Mouse (Mus musculus) myocyte (in vitro differentiated cells): Measurements from ENCODE around the gene Amer1.

Experiments
- E2F4 ChIP-seq: IDR thresholded peaks from one replicate; pipeline ENCODE4 v1.6.1; 2011; ENCODE audit warnings: mild to moderate bottlenecking, control low read depth, moderate library complexity; ENCODE audit not compliant: insufficient read depth
- POLR2A ChIP-seq: IDR thresholded peaks from one replicate; pipeline ENCODE4 v1.6.1; 2011; ENCODE audit warnings: low read depth, mild to moderate bottlenecking, control low read depth, moderate library complexity; ENCODE audit not compliant: insufficient read length
- POLR2AphosphoS2 ChIP-seq: IDR thresholded peaks from one replicate; pipeline ENCODE4 v1.6.1; 2011; ENCODE audit warnings: low read depth, control low read depth; ENCODE audit not compliant: insufficient read length

DNA sequence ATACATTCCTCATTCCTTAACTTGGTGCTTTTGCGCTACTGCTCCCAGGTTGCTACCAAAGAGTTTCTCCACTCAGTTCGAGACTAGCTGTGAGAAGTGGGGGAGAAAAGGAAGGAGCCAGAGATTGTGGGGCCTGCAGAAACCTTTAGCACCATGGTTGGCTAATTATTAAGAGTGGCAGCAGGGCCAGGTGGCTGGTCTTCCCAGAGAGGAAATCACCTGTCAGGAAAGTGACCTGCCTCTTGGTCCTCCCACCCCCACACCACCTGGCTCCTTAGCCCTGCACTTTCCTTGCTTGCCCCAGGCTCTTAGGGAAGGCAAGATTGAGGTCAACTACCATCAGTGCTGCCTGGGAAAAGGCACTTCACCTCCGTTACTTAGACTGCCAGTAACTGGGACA lies 469 bp upstream of the Amer1 start:
- TF ChIP-seq E2F4 (no peak), POLR2AphosphoS2 (no peak), POLR2A (no peak)
